Mouse (Mus musculus) midbrain, embryonic 15.5 days (tissue): ENCODE measurements around the gene Acer3. TPM values are rescaled to one million over a fixed set of nuclear protein-coding genes. Genes with fewer than 3 reads are reported as not detected.
"Not testable (repeated sequence)": the region's sequence is repeated elsewhere in the genome, so short reads cannot be mapped to it uniquely, and the experiment has no call there.

ENCODE experiments used
- ATAC-seq: fragments of 200-750 bp; cut with Nextera tagmentation; replicated peaks from 2 replicates; pipeline ENCODE4 v1.8.0; 2017; ENCODE audit warnings: moderate TSS enrichment
- H3K27ac ChIP-seq: fragments of 300-500 bp; sonication (generic); 2 replicates; pipeline ENCODE4 v1.5.1; 2015; ENCODE audit warnings: mild to moderate bottlenecking, inconsistent platforms
- H3K27me3 ChIP-seq: fragments of 300-500 bp; sonication (generic); replicated peaks from 2 replicates; pipeline ENCODE4 v1.6.1; 2015; ENCODE audit warnings: inconsistent platforms
- H3K36me3 ChIP-seq: fragments of 300-500 bp; sonication (generic); replicated peaks from 2 replicates; pipeline ENCODE4 v1.6.1; 2015; ENCODE audit warnings: inconsistent platforms
- H3K4me1 ChIP-seq: fragments of 300-500 bp; sonication (generic); 2 replicates; pipeline ENCODE4 v1.6.1; 2015; ENCODE audit warnings: inconsistent platforms
- H3K4me2 ChIP-seq: fragments of 300-500 bp; sonication (generic); 2 replicates; pipeline ENCODE4 v1.6.1; 2015; ENCODE audit warnings: inconsistent platforms, mild to moderate bottlenecking, moderate library complexity
- H3K4me3 ChIP-seq: fragments of 300-500 bp; sonication (generic); 2 replicates; pipeline ENCODE4 v1.5.1; 2015; ENCODE audit warnings: mild to moderate bottlenecking, inconsistent platforms
- H3K9ac ChIP-seq: fragments of 300-500 bp; sonication (generic); 2 replicates; pipeline ENCODE4 v1.6.1; 2015; ENCODE audit warnings: mild to moderate bottlenecking, inconsistent platforms
- H3K9me3 ChIP-seq: fragments of 300-500 bp; sonication (generic); 2 replicates; pipeline ENCODE4 v1.6.1; 2016; ENCODE audit warnings: inconsistent platforms
- WGBS: fragments of 180-500 bp; shearing (Covaris S2); methylation state at CpG from one replicate; pipeline ENCODE4 v1.1.7; 2015; ENCODE audit warnings: mixed read lengths; 5-methylcytosine and 5-hydroxymethylcytosine counted together
- polyA plus RNA-seq: library from polyadenylated mRNA; unstranded; fragments of >200 nt; fragmentation: Nextera tagmentation; extraction: Ambion mirVana; gene quantifications from 2 replicates; pipeline ENCODE4 v1.2.1, GENCODE M21; 2015

Acer3 gene
- polyA plus RNA-seq, 1 experiment from 2014 or later: 18.3 TPM

- WGBS: under 1% methylated on average over 53 of the region's 53 CpGs
- Histone ChIP-seq H3K9ac (peak overlapping the region; percentile 77), H3K27ac (peak overlapping the region; percentile 58), H3K36me3 (no peaks in the 10 kb centered on the region), H3K4me1 (peaks cover 8% of the 10 kb centered on the region), H3K9me3 (no peaks in the 10 kb centered on the region), H3K4me3 (peak overlapping the region; percentile 55), H3K4me2 (peak overlapping the region; percentile 81), H3K27me3 (no peaks in the 10 kb centered on the region)
- ATAC-seq: peak; percentile 98
Observed at GRCm38 (mm10) chr7:98309219-98310030, 11.6 kb downstream of the Acer3 start.

GRCm38 (mm10) chr7:98308607-98309218 lies 12.3 kb downstream of the Acer3 start:
- Histone ChIP-seq H3K9me3 (no peaks in the 10 kb centered on the region), H3K9ac (peak overlapping the region; percentile 77), H3K4me1 (peaks cover 8% of the 10 kb centered on the region), H3K27me3 (no peaks in the 10 kb centered on the region), H3K4me3 (peak overlapping the region; percentile 55), H3K4me2 (peak overlapping the region; percentile 81), H3K36me3 (no peaks in the 10 kb centered on the region), H3K27ac (peak overlapping the region; percentile 58)
- peak; percentile 80; the same call in 1 of the 2 replicates for ATAC-seq
- WGBS: under 1% methylated on average over 33 of the region's 33 CpGs

- WGBS: 40% methylated on average over 9 of the region's 9 CpGs
- Histone ChIP-seq H3K27me3 (no peaks in the 10 kb centered on the region), H3K4me1 (peaks cover 8% of the 10 kb centered on the region), H3K36me3 (no peaks in the 10 kb centered on the region), H3K4me2 (peak overlapping the region; percentile 81), H3K4me3 (peak overlapping the region; percentile 55), H3K27ac (no peak overlapping the region), H3K9ac (peak overlapping the region; percentile 77; the same call in 1 of the 2 replicates), H3K9me3 (no peaks in the 10 kb centered on the region)
- no peak for ATAC-seq
Observed at GRCm38 (mm10) chr7:98307921-98308606, 12.9 kb downstream of the Acer3 start.

- WGBS: 90% methylated on average over 2 of the region's 2 CpGs
Observed at GRCm38 (mm10) chr7:98307411-98307810, 13.6 kb downstream of the Acer3 start.

GRCm38 (mm10) chr7:98292901-98293300 lies 28.1 kb downstream of the Acer3 start:
- no peak for ATAC-seq
- Histone ChIP-seq H3K27ac (no peak overlapping the region), H3K9me3 (no peaks in the 10 kb centered on the region), H3K4me2 (no peak overlapping the region), H3K4me3 (no peak overlapping the region), H3K36me3 (no peaks in the 10 kb centered on the region), H3K9ac (no peak overlapping the region), H3K4me1 (no peaks in the 10 kb centered on the region), H3K27me3 (no peaks in the 10 kb centered on the region)
- WGBS: 96% methylated on average over 1 of the region's 1 CpGs

More at GRCm38 (mm10) chr7:98307411-98307810, 13.6 kb downstream of the Acer3 start:
- no peaks in the 10 kb centered on the region for H3K27me3 ChIP-seq
- no peaks in the 10 kb centered on the region for H3K36me3 ChIP-seq
- ATAC-seq: no peak
- H3K4me1 ChIP-seq: peaks cover 8% of the 10 kb centered on the region
- no peaks in the 10 kb centered on the region for H3K9me3 ChIP-seq
- H3K4me3 ChIP-seq: no peak overlapping the region
- no peak overlapping the region for H3K27ac ChIP-seq
- peak overlapping the region; percentile 81; the same call in 1 of the 2 replicates for H3K4me2 ChIP-seq
- no peak overlapping the region for H3K9ac ChIP-seq

- no peaks in the 10 kb centered on the region for H3K4me1 ChIP-seq
- no peak overlapping the region for H3K27ac ChIP-seq
- WGBS: 41% methylated on average over 3 of the region's 3 CpGs
- ATAC-seq: no peak
- no peak overlapping the region for H3K9ac ChIP-seq
- H3K9me3 ChIP-seq: no peaks in the 10 kb centered on the region
- H3K36me3 ChIP-seq: no peaks in the 10 kb centered on the region
- H3K4me3 ChIP-seq: no peak overlapping the region
- H3K4me2 ChIP-seq: no peak overlapping the region
- H3K27me3 ChIP-seq: no peaks in the 10 kb centered on the region
Observed at GRCm38 (mm10) chr7:98289585-98289984, 31.4 kb downstream of the Acer3 start.

- no peak overlapping the region for H3K4me3 ChIP-seq
- H3K9me3 ChIP-seq: no peaks in the 10 kb centered on the region
- H3K9ac ChIP-seq: no peak overlapping the region
- no peaks in the 10 kb centered on the region for H3K36me3 ChIP-seq
- H3K27me3 ChIP-seq: no peaks in the 10 kb centered on the region
- no peak for ATAC-seq
- no peak overlapping the region for H3K4me2 ChIP-seq
- H3K4me1 ChIP-seq: no peaks in the 10 kb centered on the region
- no peak overlapping the region for H3K27ac ChIP-seq
Observed at GRCm38 (mm10) chr7:98276263-98276662, 44.7 kb downstream of the Acer3 start.

GRCm38 (mm10) chr7:98268166-98268565 lies 52.8 kb downstream of the Acer3 start:
- not testable (repeated sequence) for H3K36me3 ChIP-seq, ATAC-seq, H3K4me1 ChIP-seq, H3K9me3 ChIP-seq, H3K9ac ChIP-seq, H3K27ac ChIP-seq, H3K27me3 ChIP-seq, H3K4me3 ChIP-seq
- 23% methylated on average over 15 of the region's 15 CpGs for WGBS
- peak overlapping the region; percentile 10; the same call in 1 of the 2 replicates for H3K4me2 ChIP-seq

GRCm38 (mm10) chr7:98252520-98252919 lies 68.5 kb downstream of the Acer3 start:
- H3K9ac ChIP-seq: no peak overlapping the region
- no peak overlapping the region for H3K27ac ChIP-seq
- H3K4me3 ChIP-seq: no peak overlapping the region
- H3K4me1 ChIP-seq: no peaks in the 10 kb centered on the region
- no peaks in the 10 kb centered on the region for H3K27me3 ChIP-seq
- no peak overlapping the region for H3K4me2 ChIP-seq
- no peaks in the 10 kb centered on the region for H3K9me3 ChIP-seq
- H3K36me3 ChIP-seq: no peaks in the 10 kb centered on the region
- no peak for ATAC-seq
- 94% methylated on average over 2 of the region's 2 CpGs for WGBS

GRCm38 (mm10) chr7:98236686-98237359 lies 84.2 kb downstream of the Acer3 start:
- no peak overlapping the region for H3K27ac ChIP-seq

GRCm38 (mm10) chr7:98223796-98224195 lies 97.2 kb downstream of the Acer3 start:
- Histone ChIP-seq H3K27ac (no peak overlapping the region), H3K36me3 (no peaks in the 10 kb centered on the region), H3K4me2 (no peak overlapping the region), H3K9ac (no peak overlapping the region), H3K4me1 (no peaks in the 10 kb centered on the region), H3K9me3 (no peaks in the 10 kb centered on the region), H3K4me3 (no peak overlapping the region), H3K27me3 (no peaks in the 10 kb centered on the region)
- ATAC-seq: no peak
- WGBS: 95% methylated on average over 4 of the region's 4 CpGs

More at GRCm38 (mm10) chr7:98236686-98237359, 84.2 kb downstream of the Acer3 start:
- Histone ChIP-seq H3K4me2 (no peak overlapping the region), H3K27me3 (no peaks in the 10 kb centered on the region), H3K9ac (no peak overlapping the region), H3K36me3 (no peaks in the 10 kb centered on the region), H3K4me3 (no peak overlapping the region), H3K9me3 (no peaks in the 10 kb centered on the region), H3K4me1 (no peaks in the 10 kb centered on the region)
- ATAC-seq: no peak
- 83% methylated on average over 3 of the region's 3 CpGs for WGBS

- Histone ChIP-seq H3K36me3 (no peaks in the 10 kb centered on the region), H3K9me3 (no peaks in the 10 kb centered on the region), H3K4me2 (no peak overlapping the region), H3K9ac (no peak overlapping the region), H3K4me3 (no peak overlapping the region), H3K4me1 (no peaks in the 10 kb centered on the region), H3K27me3 (no peaks in the 10 kb centered on the region), H3K27ac (no peak overlapping the region)
- no peak for ATAC-seq
Observed at GRCm38 (mm10) chr7:98216713-98217112, 104.3 kb downstream of the Acer3 start.
